Mouse (Mus musculus): ENCODE data around the gene Slc4a1ap.
"Not testable (repeated sequence)": the region's sequence is repeated elsewhere in the genome, so short reads cannot be mapped to it uniquely, and the experiment has no call there.

The Slc4a1ap gene

DNA sequence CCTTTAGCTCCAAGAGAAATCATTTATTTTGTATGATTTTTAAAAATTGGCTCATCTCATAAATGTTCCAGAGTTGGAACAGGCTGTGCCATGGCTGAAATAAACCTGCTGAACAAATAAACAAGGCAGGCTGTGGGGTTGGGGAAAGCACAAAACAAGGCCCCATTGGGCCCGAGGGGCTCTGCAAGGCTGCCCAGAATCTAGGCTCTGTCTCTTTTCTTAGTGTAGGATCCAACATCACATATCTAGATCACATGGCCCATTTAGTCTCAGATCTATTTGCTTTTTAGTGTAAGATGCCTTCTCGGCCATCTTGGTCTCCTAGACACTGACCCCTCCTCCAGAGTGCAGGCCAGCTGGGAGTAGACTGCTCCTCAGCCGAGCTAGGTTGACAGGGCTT lies 39.7 kb downstream of the Slc4a1ap start:
- DNase-seq (ENCODE audit: low read depth in 1 of 2, low spot score in 2 of 2) = no peak

DNA sequence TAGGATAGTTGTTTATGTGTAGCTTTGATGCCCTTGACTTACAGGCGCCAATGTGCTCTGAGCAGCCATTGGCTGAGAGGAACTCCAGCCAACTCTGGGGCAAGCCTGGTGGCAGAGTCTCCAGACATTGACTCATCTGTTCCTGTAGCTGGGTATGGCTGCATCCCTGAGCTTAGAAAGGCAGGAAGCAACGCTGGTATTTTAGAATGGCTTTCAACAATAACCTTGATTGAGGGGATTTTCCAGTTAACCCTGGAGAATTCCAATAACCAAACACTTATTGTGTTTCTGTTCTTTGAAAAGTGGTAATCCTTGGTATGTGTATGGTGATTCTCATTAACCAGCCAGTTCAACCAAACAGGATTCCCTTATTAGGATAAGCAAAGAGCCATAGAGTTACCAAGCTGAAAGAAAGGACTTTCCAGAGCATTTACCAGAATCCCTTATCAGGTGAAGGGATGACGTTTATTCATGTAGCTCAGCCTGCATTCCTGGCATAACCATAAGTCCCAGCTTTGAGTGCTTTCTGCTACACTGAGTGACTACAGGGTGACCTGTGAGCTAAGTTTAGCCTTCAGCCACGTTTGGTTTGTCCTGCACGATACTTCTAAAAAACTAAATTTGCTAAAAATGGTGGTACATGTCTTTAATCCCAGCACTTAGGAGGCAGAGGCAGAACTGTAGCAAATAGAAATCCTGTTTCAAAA lies 41.3 kb downstream of the Slc4a1ap start:
- no peak for DNase-seq (ENCODE audit: low read depth in 1 of 2, low spot score in 2 of 2)

DNA sequence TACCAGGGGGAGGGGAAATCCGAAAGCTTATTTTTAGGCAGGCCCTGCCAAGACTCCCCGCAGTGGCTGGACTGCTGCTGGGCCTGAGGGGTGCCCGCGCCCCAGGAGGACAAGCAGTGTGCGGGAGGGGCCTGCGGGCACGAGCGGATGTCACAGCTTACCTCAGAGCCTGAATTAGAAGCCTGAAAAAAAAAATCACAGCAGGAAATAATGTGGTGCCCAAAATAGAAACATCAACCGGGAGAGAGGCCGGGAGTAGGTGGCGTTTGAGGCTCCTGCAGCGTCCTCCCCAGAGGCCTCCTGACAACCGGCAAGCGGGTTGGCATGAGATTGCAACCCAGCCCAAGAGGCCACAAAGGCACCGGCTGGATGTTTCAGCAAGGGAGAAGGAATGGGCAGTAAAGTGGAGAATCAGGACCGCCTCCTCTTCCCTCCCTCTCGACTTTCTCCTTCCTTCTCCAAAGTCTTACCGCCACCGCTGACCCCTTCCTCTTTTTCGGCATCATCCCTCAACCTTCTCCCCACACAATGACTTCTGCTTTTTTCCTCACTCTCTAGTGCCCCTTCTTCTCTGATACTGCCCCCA lies 44.3 kb downstream of the Slc4a1ap start:
- DNase-seq (ENCODE audit: low read depth in 1 of 2, low spot score in 2 of 2) = peak; percentile 45 to 59

DNA sequence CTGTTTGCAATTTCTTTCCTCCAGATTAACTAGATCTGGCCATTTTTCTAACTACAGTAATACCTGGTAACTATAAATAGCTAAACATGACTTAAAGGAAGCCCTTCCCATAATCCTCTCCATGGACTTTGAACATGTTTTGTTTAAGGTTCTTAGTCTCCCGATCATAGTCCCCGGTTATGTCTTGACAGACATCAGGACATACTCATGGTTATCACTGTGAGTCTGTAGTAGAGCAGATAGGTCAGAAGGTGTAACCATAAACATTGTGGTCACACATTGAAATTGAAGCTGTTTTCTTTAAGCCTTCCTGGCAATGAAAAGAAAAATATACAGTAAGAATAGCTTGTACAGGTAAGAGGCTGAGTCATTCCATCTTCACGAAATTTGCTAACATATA lies 46.9 kb downstream of the Slc4a1ap start:
- no peak for DNase-seq (ENCODE audit: low read depth in 1 of 2, low spot score in 2 of 2)

DNA sequence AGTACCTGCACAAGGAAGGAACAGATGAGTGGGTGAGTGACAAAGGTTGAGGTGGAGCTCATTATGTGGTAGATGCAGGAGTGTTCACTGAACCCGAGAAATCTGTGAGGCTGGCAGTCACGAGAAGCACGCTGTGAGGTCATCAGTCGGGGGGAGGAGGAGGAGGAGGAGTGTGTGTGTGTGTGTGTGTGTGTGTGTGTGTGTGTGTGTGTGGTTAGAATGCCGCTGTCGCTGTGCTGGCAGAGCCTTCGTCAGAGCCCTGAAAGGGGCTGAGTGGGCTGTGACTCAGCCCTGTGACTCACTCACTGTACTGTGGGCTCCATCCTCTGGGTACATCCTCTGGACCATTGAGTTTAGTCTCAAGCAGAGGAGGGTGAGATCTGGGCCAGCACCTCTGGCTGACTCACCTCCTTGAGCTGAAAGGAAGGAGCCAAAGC lies 49.8 kb downstream of the Slc4a1ap start:
- peak in 1 of 2 experiments; percentile 30 for DNase-seq (ENCODE audit: low read depth in 1 of 2, low spot score in 2 of 2)

DNA sequence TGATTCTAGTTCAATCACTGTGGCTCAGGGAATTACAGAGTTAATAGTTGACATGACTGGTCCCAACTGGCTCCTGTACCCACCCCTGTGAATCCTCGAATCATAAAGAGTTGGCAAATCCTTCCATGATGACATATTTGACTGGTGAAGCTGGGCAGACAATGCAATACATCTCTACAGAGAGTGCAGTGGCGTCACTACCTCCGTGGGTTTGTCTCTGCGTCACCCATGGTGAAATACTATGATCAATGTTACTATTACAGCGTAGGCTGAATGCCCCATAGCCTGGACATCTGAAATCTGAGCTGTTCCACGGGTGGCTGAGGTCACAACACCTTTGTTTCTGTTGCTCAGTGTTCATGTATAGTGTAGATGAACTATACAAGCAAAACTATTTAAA lies 54.5 kb downstream of the Slc4a1ap start:
- DNase-seq (ENCODE audit: low read depth in 1 of 2, low spot score in 2 of 2) = no peak

DNA sequence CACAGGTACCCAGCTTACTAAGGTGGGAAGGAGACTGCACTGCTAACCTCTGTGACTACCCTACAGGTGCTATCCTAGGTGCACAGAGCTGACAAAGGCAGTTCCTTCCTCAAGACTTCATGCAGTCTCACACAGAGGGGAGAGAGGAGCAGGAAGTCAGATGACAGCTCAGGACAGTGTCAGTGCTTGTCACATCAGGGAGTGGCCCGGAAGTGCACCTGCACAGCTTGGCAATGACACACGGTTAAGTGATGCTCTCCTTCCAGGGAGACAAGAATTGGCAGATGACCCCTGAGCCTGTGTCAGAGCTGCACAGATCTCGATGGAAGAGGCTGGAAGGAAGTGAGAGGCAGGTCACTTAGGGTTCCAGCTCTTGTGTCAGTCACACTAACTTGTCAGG lies 55.1 kb downstream of the Slc4a1ap start:
- no peak for DNase-seq (ENCODE audit: low read depth in 1 of 2, low spot score in 2 of 2)

DNA sequence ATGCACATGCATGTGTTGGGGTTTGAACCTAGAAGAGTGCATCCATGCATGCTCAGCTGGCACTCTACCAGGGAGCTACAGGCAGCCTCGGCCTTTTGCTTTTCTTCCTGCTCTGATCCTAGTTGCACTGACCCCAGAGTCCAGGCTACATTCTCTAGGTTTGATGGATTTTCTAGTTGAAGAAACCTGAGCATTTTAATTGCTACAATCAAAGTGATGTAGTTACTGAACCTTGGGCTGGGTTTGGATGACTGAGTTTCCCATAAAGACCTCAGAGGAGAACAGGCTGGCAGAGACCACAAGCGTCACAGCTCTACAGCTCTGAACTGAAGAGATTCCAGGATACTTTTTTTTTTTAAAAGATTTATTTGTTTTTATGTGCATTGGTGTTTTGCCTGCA lies 56.5 kb downstream of the Slc4a1ap start:
- DNase-seq (ENCODE audit: low read depth in 1 of 2, low spot score in 2 of 2) = no peak

DNA sequence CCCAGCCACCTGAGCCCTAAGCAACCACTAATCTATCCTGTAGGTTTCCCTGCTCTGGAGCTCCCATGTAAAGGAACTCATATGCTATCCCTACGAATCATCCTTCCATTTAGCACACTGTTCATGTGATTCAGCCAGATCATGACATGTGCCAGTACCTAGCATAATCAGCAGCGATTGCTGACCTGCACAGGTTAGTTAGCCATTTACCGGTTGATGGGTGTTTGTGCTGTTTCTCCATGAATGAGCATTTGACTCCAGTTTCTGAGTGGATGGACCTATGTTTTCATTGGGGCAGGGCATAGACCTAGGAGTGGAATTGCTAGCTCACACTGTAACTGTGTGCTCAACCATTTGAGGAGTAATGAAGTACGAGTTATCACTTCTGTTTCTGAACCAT lies 58.7 kb downstream of the Slc4a1ap start:
- DNase-seq (ENCODE audit: low read depth in 1 of 2, low spot score in 2 of 2) = no peak

DNA sequence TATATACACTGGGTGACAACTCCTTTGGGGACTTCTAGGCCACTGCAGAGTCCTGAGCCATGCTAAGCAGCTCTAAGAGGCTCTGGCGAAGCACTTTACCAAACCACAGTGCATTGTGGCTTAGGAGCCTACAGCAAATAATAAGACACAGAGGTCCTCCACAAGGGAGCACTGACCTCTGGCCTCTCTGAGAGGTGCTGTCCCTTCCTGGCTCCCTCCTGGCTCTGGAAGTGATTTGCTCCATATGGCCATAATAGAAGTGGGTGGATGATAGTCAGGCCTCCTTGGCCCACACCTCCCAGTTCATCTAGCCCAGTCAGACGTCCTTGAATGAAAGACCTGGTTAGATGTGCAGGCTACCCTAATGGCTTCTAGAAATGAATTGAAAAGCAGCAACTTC lies 61.2 kb downstream of the Slc4a1ap start:
- no peak for DNase-seq (ENCODE audit: low read depth in 1 of 2, low spot score in 2 of 2)

DNA sequence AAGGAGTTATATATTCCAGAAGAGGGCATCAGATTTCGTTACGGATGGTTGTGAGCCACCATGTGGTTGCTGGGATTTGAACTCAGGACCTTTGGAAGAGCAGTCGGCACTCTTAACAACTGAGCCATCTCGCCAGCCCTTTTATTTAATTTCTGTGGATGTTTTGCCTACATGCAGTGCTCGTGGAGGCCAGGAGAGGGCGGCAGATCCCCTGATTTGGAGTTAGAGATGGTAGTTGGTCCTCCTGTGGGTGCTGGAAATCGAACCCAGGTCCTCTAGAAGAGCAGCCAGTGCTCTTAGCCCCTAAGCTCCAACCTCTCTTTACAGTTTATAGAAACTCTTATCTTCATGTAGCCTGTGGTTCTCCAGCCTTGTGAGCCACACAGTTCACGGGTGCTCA lies 61.9 kb downstream of the Slc4a1ap start:
- DNase-seq (ENCODE audit: low read depth in 1 of 2, low spot score in 2 of 2) = not testable (repeated sequence)

DNA sequence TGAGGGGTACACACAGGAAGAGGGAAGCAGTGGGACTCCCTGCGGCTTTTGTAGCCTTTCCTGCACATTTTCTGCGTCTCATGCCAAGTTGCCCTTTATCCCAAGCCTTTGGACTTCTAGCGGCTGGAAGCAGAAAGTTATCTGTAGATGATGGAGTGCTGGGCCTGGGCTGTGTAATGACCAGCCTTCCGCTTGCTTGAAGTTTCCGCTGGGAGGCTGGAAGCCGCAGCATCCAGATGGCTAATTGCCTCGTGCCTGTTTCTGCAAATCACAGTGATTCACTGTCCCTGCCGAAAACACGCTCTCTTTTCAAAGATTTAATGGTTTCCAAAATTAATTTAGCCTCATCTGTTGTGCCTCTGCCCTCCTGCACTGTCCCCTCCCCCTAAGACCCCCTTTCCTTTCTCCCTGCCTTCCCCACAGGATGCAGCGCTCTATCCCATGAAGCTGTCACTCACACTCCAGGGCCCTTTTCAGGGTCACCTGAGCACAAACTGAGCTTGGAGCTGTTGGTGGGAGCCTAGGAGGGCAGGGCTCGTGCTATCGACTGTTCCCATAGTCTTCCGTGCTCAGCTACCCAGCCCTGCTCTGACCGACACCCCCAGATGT lies 63.0 kb downstream of the Slc4a1ap start:
- no peak for DNase-seq (ENCODE audit: low read depth in 1 of 2, low spot score in 2 of 2)

DNA sequence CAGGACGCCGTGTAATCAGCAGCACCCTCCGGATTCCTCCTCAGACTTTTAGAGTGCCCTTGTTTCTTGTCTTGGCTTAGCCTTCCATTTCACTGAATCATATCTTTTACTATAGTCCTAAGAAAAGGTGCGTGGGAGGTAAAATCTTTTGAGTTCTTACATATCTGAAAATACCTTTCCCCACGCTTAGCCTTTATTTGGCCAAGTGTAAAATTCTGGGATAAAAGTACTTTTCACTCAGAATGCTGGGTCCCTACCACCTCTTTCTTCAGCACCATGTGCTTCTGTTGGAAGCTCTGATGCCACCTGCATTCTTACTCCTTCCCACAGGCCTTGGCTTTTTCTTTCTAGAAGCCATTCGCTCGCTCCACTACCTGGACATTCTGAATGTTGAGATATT lies 64.3 kb downstream of the Slc4a1ap start:
- no peak for DNase-seq (ENCODE audit: low read depth in 1 of 2, low spot score in 2 of 2)

DNA sequence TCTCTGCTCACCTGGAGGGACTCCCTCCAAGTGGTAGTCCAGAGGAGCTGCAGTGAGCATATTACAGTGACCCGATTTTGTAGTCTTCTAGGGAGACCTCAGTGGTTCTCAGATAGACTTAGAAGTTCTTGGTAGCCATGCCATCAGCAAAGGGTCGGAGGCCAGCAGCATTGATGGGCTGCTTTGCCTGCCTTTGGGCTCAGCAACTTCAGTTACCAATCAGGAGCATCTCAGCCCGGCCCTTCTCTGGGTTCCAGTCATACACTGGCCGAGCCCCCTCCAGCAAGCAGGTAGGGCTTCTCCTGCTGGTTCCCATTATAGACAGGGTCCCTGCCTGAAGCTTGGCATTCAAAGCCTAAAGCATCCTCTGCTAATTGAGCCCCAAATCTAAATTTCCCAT lies 69.1 kb downstream of the Slc4a1ap start:
- DNase-seq (ENCODE audit: low read depth in 1 of 2, low spot score in 2 of 2) = no peak

DNA sequence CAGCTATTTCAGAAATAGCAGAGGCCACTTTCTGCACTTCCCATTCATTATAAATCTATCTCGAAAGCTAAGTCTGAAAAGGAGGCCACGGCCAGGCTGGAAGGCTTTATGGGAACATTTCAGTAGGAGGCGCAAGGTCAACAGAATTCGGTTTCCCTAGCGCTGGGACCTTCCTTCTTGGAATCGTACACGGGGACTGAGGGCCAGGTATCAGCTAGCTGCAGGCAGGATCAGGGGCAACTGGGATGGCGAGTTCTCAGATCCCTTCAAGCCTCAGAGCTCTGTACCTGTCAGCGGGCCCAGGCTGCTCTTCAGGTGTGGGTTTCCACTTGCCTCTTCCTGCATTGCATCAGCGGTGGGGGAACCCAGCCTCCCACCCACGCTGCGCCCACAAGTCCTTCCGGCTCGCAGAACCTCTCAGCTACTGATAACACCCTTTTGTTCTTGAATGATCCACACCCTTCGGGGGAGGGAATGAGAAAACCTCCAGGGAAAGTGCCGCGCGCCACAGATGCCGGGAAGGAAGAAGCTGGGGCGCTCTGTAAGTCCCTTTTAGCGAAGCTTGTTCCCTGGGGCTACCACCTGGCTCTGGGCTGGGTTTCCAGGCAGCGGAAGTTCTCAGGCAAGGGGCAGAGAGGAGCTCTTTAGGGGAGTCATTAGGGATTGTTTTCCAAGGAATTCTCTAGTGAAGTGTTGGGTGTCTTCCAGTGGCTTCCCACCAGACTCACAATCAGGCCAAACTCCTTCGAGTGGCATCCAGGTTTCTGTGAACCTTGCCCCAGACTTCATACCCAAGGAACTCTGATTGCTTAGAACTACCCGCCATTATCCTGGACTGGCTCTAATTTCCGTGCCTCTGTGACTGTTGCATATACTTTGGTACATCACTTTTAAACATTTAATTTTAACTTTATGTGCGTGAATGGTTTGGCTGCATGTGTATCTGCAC lies 70.0 kb downstream of the Slc4a1ap start, which contains the start of gene Mrpl33:
Mrpl33 (plus strand) TSS at position 455 of the 949 bp plus-strand sequence.
- DNase-seq (ENCODE audit: low read depth in 1 of 2, low spot score in 2 of 2) = peak in 1 of 2 experiments; percentile 17

DNA sequence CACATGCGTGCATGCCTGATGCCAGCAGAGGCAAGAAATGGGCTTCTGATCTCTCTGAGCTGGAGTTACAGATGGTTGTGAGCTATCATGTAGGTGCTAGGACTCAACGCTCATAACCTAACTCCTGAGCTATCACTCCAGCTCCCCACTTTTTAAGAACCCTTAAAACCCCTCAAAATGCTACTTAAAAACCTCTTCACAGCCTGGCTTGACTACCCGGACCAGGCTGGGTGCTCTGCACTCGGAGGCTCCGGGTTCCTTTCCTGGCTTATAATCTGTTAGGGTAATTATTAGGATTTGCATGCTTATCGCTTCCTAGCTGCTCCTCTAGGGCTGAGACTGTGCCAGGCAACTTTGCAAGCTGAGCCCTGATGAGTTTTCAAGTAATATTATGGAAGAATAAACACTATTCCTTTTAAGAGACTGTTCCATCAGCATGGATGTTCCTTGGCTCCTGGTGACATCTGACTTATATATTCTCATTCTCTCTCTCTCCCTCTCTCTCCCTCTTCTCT lies 70.7 kb downstream of the Slc4a1ap start:
- DNase-seq (ENCODE audit: low read depth in 1 of 2, low spot score in 2 of 2) = no peak

DNA sequence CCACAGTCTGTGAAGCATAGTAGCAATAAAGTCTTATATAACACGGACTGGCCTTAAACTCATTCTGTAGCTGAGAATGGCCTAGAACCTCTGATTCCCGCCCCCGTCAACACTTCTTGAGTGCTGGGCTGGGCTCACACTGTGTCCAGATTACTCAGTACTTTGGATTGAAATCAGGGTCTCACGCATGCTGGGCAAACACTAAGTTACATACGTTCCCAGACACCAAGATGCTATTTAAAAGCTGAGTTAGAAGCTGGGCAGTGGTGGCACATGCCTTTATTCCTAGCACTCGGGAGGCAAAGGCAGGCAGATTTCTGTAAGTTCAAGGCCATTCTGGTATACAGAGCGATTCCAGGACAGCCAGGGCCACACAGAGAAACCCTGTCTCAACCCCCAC lies 71.3 kb downstream of the Slc4a1ap start:
- no peak for DNase-seq (ENCODE audit: low read depth in 1 of 2, low spot score in 2 of 2)

DNA sequence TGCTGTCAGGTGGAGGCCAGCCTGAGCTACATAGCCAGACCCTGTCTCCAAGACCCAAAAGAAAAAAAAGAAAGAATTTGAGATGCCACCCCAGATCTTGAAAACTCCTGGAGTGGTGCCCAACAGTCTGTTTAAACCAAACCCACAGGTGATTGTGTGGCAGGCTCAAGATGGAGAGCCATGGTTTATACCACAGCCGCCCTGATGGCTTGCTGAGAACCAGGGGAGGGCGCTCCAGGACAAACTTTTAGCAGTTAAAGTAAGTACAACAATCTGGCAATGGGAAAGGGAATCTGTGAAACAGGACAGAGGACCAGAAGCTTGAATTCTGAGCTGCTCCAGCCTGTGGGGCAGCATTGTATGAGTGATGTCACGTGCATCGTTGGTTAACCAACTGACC lies 71.8 kb downstream of the Slc4a1ap start:
- no peak for DNase-seq (ENCODE audit: low read depth in 1 of 2, low spot score in 2 of 2)

DNA sequence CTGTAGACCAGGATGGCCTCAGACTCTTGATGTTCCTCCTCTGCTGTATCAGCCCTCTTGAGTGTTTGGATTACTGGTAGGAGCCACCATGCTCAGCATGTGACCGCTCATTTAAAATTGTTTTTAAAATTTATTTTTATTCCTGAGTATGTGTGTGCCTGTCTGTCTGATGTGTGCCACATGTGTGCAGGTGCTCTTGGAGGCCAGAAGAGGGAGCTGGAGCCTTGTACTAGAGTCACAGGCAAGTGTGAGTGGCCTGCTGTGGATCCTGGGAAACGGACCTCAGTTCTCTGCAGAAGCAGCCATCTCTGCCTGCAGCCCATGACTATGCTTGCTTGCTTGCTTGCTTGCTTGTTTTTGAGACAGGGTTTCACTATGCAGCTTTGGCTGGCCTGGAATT lies 72.4 kb downstream of the Slc4a1ap start:
- DNase-seq (ENCODE audit: low read depth in 1 of 2, low spot score in 2 of 2) = no peak

DNA sequence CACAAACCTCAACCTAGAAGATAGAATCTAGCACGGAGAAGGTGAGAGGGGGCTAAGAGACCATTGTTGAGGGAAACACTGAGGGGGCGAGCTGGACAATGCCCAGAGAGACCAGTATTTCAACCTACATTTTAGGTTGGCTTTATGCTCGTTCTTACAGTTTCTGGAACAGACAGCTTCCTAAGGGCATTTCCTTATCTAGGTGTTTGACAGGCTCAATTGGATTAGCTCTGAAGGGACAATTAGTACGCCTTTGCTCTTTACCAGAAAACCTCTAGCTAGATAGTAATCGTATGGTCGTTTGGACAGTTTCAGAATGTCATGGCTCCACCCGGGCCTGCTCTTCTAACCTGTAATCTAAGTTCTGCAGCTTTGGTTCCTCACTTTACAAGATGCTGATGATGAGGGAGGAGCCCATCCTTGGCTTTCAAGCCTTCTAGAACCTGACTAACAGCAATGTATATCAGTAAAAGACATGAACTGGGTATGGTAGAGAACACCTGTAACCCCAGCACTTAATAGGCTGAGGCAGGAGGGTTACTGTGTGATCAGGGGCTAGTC lies 74.4 kb downstream of the Slc4a1ap start:
- no peak for DNase-seq (ENCODE audit: low read depth in 1 of 2, low spot score in 2 of 2)

DNA sequence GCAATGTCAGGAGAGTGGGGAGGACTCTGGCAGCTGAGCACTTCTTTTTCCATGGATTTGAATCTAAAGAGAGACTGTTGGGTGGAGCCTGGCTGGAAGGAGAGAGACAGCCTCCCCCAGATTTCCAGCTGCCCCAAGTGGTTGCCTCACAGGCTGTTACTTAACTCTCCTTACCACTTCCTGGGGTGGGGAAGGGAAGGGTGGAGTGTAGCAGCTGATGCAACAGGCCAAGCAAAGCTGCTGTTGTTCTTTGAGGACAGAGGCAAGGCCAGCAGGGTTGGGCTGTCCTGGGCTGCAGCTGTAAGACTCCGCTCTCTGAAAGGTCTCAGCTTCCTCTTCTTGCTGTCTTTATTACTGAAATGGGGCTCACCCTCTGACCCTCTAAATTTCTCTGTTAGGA lies 75.6 kb downstream of the Slc4a1ap start:
- DNase-seq (ENCODE audit: low read depth in 1 of 2, low spot score in 2 of 2) = peak; percentile 79 to 89

Data from monocyte, adult 2 months (primary cell).